Mouse (Mus musculus) bone marrow macrophage, adult 2 months (primary cell): Measurements from ENCODE around the gene Pgp.

Experiments used
- CTCF ChIP-seq: IDR thresholded peaks from 2 replicates; pipeline ENCODE4 v1.5.1; 2012; ENCODE audit warnings: low read depth, mild to moderate bottlenecking, low read length, moderate library complexity
- POLR2A ChIP-seq: IDR thresholded peaks from 2 replicates; pipeline ENCODE4 v1.6.1; 2012; ENCODE audit warnings: mild to moderate bottlenecking, low read depth, low read length, borderline replicate concordance

DNA sequence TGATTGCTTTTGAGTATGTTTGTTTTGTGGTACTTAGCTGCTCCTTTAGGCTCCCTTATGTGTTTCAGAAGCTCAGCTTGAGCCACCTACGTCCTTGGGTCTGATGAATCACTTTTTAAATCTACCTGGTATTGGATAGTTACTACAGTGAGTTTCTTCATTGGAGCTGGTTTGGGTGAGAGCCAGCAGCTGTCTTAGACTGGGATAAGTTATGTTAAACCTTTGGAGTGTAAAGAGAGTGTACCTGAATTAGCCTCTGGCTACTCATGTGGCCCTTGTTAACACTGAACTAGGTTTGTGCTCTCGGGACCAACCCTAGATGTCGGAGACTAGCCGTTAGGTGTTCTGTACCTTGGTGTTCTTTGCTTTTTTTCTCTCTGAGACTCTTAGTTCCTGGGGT, 47.1 kb upstream of the Pgp start:
- TF ChIP-seq CTCF (no peak), POLR2A (no peak)
